Mouse (Mus musculus) embryo, embryonic 9.5 days (tissue): Measurements from ENCODE around the gene Tex101.
A peak's percentile ranks its signal among the peaks of the same experiment; 100 is the strongest.
"Not testable (repeated sequence)": the region's sequence is repeated elsewhere in the genome, so short reads cannot be mapped to it uniquely, and the experiment has no call there.

Experiments used
- DNase-seq: peaks from one replicate; pipeline ENCODE4 v3.0.0-alpha.2; 2017; ENCODE audit errors: extremely low spot score

The Tex101 gene

DNA sequence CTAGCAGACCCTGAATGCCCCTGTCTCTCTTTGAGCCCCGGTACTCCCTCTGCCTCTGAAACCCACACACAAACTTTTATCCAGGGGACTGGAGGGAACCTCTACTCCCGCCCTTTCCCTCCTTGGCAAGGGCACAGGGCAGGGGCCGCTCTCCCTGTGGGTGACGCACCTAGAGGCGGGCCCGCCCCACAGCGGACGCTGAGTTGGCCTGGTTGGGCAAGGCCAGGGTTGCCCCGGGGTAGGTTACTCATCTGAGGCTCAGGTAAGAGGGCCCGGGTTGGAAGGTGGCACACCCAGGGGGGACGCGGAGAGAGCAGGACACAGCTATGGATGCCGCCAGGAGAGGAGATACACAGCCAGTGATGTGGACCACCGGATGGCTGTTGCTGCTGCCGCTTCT lies 40.2 kb downstream of the Tex101 start, which contains the start of gene Lypd3:
Gene Lypd3, plus strand, starts transcription at position 287 of the 400 bp plus-strand sequence.
- no peak for DNase-seq

DNA sequence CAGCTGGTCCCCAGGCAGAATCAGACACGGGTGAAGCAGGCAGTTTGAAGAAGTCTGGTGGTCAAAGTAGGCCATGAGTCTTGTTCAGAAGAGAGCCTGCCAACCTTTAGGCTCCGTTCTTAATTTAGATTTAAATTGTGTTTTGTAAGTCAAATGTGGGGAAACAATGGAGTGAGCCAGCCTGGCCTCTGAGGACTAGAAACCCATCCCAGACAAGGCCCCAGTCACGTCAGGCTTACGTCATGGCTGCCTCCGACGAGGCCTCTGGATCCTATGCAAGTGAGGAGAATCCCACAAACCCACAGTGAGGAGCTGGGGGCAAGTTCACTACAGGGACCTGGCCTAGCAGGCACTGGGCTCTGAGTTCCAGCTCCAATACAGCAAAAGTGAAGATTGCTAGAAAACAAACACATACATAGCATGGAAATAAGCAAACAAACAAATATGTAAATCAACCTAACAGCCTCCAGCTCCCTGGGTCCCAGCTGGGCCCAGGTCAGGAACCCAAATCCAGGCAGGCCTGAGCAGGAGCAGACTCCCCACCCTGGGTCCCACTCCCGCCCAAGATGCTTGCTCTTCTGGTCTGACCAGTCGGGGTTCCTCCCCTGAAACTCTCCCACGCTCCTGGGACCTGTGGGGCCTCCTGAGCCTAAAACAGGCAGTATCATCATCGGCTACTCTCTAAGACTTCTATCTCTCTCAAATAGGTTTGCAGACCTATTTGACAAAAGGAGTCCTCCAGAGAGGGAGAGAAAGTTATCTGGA lies 46.2 kb downstream of the Tex101 start:
- DNase-seq, result no peak

DNA sequence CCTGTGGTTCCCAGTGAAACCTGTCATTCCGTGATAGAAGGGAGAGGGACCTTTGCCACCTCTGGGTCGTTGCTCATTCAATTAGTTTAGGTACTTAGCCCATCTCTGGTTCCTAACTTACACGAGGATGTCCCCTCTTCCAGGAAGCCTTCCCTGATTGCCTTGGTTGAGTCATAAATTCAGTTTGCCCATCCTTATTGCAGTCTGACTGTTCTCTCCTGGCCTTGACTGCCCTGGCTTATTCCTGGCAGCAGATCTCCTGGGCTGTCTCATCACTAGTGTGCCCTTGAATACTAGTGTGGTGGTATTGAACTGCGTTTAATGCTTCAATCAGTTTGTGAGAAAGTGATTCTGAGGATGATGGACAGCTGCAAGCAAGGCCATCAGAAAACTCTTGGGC lies 46.8 kb downstream of the Tex101 start:
- DNase-seq, result no peak

DNA sequence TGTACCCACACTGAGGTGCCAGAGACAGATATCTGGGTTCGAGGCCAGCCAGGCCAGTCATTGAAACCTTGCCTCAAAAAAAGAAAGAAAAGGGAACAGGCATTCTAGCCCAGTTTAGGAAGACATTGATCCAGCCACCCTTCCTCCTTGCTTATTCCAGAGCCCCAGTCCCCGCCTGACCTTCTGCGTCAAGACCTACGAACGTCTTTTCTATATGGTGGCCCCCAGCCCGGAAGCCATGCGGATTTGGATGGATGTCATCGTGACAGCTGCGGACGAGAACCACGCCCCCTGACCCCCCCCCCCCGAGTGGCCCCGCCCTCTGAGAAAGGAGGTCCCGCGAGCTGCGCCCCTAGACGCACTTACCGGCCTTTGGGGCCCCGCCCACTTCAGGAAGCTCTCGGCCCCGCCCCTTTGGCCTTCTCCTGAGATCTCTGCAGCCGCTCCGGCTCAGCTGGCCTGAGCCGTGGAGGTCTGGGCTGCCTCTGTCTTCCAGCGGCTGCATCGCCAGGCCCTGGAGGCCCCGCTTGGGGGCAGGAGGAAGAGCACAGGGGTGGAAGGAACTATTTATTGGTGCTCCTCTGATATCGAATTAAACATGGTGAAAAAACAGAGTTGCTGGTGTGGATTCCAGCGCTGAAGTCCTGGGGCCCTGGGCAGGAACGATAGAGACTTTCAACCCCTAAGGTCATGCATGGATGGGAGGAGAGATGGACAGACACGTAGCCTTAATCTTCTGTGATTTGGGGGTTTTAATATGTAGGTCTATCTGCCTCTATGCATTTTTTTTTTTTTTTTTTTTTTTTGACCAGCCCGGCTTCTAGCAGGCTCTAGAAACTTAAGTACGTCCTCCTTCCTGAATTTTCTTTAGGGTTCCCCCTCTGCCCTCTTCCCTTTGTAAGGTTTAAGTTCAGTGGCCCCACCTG lies 47.5 kb downstream of the Tex101 start:
- DNase-seq, result peak; percentile 88

DNA sequence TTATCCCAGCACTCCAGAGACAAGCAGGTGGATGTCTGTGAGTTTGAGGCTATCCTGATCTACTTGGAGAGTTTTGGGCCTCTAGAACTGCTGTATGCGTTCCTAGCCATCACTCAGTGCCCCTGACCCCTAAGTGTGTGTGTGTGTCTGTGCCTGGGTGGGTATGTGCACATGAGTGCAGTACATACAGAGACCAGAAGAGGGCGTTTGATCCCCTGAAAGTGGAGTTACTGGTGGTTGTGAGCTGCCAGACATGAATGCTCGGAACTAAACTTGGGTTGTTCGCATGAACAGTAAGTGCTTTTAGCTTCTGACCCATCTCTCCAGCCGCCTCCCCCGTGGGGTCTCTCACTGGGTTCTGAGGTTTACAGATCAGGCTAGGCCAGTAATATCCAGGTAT lies 53.5 kb downstream of the Tex101 start:
- DNase-seq, result no peak

DNA sequence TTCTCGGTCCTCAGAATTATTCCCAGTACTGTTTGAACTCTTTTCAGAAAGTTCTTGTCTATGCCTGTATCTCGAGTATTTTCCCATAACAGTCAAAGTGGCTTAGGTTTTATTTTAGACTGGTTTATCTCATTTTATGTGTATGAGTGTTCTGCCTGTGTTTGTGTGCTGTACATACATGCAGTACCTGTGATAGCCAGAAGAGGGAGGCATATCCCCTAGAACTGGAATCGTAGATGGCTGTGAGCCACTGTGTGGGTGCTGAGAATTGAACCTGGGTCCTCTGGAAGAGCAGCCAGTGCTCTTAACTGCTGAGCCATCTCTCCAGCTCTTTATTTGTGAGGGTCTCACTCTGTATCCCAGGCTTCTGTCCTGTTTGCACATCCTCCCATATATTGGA lies 55.3 kb downstream of the Tex101 start:
- no peak for DNase-seq

DNA sequence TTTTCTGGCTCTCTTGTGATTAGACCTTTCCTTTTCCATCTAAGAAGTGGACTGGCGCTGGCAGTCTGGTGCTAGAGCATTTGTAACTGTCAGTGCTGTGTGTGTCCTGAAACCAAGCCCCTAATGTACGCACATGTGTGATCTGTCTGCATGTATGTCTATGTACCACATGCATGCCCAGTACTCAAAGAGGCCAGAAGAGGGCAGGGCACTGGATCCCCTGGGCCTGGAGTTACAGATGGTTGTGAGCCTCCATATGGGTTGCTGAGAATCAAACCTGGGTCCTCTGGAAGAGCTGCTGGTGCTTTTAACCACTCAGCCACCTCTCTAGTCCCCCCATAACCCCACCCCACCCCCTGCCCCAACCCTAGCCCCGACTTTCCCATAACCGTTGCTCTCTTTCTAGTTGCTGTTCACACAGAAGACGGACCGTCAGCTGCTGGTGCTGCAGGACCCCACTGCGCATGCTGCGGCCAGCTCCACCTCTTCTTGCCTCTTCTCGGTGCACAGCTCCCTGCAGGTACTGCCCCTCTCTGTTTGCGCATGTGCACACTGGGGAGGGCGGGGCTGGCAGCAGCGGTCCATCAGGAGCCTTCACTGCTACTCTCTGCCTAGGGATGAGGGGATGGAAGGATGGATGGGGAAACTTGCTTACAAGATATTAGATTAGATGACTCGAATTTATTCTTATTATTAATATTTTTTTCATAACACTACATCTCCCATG lies 56.6 kb downstream of the Tex101 start:
- no peak for DNase-seq

DNA sequence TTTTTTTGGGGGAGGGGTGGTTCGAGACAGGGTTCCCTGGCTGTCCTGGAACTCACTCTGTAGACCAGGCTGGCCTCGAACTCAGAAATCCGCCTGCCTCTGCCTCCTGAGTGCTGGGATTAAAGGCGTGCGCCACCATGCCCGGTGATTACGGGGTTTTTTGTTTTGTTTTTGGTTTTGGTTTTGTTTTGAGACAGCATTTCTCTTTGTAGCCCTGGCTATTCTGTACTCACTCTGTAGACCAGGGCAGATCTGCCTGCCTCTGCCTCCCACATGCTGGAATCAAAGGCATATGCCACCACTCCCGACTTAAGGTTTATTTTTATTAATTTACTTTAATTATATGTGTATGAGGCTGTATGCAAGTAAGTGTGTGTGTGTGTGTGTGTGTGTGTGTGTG lies 58.1 kb downstream of the Tex101 start:
- DNase-seq, result not testable (repeated sequence)
